Mouse (Mus musculus) thymus, adult 2 months (tissue): ENCODE measurements around the gene Ranbp9.

ENCODE experiments used
- CTCF ChIP-seq: fragments of 200-500 bp; IDR thresholded peaks from 2 replicates; pipeline ENCODE4 v1.5.1; 2012; ENCODE audit warnings: mild to moderate bottlenecking, control low read depth, low read length, moderate library complexity, borderline replicate concordance; ENCODE audit not compliant: control insufficient read depth, poor library complexity, insufficient read depth; ENCODE audit errors: extremely low read depth
- POLR2A ChIP-seq: fragments of 200-500 bp; IDR thresholded peaks from 2 replicates; pipeline ENCODE4 v1.6.1; 2012; ENCODE audit warnings: mild to moderate bottlenecking, low read length, control low read depth, moderate library complexity; ENCODE audit not compliant: control insufficient read depth, poor library complexity, insufficient read depth; ENCODE audit errors: extremely low read depth

DNA sequence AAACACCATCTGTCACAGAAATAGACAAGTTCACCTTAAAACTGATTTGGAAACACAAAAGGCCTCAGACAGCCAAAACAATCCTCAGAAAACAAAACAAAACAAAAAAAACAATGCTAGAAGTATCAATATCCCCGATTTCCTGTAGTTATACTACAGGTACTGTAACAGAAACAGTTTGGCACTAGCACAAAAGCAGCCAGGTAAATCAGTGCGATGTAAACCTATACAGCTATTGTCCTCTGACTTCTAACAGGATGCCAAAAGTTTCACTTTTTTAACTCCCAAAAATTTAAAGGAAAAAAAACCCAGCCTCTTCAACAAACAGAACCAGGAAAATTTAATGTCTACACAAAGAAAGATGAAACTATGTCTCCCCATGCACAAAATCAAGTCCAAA is 28.9 kb downstream of the Ranbp9 start:
- TF ChIP-seq POLR2A = no peak
- TF ChIP-seq CTCF = no peak
